Mouse (Mus musculus) hindbrain, embryonic 14.5 days (tissue): ENCODE data around the gene Trim47. TPM values are rescaled to one million over a fixed set of nuclear protein-coding genes. Genes with fewer than 3 reads are reported as not detected.
"Not testable (repeated sequence)": the region's sequence is repeated elsewhere in the genome, so short reads cannot be mapped to it uniquely, and the experiment has no call there.

Experiments used
- ATAC-seq: fragments of 200-750 bp; cut with Nextera tagmentation; 2 replicates; pipeline ENCODE4 v1.8.0; 2017; ENCODE audit warnings: moderate number of reproducible peaks, mild to moderate bottlenecking, moderate TSS enrichment, moderate library complexity; ENCODE audit not compliant: low FRiP score
- DNase-seq: peaks from one replicate; pipeline ENCODE4 v3.0.0-alpha.2; 2015; ENCODE audit warnings: low spot score
- H3K27ac ChIP-seq: fragments of 300-500 bp; sonication (generic); 2 replicates; pipeline ENCODE4 v1.5.1; 2014; ENCODE audit warnings: mild to moderate bottlenecking, moderate library complexity
- H3K27me3 ChIP-seq: fragments of 300-500 bp; sonication (generic); 2 replicates; pipeline ENCODE4 v1.6.1; 2014; ENCODE audit warnings: mild to moderate bottlenecking, low read length, mixed read lengths; ENCODE audit not compliant: control insufficient read depth, insufficient read depth
- H3K36me3 ChIP-seq: fragments of 300-500 bp; sonication (generic); replicated peaks from 2 replicates; pipeline ENCODE4 v1.6.1; 2014; ENCODE audit not compliant: control insufficient read depth, insufficient read depth
- H3K4me1 ChIP-seq: fragments of 300-500 bp; sonication (generic); replicated peaks from 2 replicates; pipeline ENCODE4 v1.6.1; 2014; ENCODE audit warnings: antibody characterized with exemption, low read length, mixed read lengths; ENCODE audit not compliant: control insufficient read depth, insufficient read depth
- H3K4me2 ChIP-seq: fragments of 300-500 bp; sonication (generic); replicated peaks from 2 replicates; pipeline ENCODE4 v1.6.1; 2014; ENCODE audit warnings: mild to moderate bottlenecking, moderate library complexity
- H3K4me3 ChIP-seq: fragments of 300-500 bp; sonication (generic); replicated peaks from 2 replicates; pipeline ENCODE4 v1.5.1; 2014; ENCODE audit warnings: mild to moderate bottlenecking, low read length
- H3K9ac ChIP-seq: fragments of 300-500 bp; sonication (generic); 2 replicates; pipeline ENCODE4 v1.6.1; 2014
- H3K9me3 ChIP-seq: fragments of 300-500 bp; sonication (generic); 2 replicates; pipeline ENCODE4 v1.6.1; 2016; ENCODE audit warnings: low read length; ENCODE audit not compliant: control insufficient read depth
- WGBS: fragments of 180-500 bp; shearing (Covaris S2); extraction: QIAGEN DNeasy Blood & Tissue Kit; methylation state at CpG from one replicate; pipeline ENCODE4 v1.1.7; 2014; 5-methylcytosine and 5-hydroxymethylcytosine counted together
- polyA plus RNA-seq: library from polyadenylated mRNA; unstranded; fragments of >200 nt; fragmentation: Nextera tagmentation; extraction: Ambion mirVana; gene quantifications from 2 replicates; pipeline ENCODE4 v1.2.1, GENCODE M21; 2014

Gene Trim47
- polyA plus RNA-seq, 1 experiment from 2014 or later: 9.4 TPM

DNA sequence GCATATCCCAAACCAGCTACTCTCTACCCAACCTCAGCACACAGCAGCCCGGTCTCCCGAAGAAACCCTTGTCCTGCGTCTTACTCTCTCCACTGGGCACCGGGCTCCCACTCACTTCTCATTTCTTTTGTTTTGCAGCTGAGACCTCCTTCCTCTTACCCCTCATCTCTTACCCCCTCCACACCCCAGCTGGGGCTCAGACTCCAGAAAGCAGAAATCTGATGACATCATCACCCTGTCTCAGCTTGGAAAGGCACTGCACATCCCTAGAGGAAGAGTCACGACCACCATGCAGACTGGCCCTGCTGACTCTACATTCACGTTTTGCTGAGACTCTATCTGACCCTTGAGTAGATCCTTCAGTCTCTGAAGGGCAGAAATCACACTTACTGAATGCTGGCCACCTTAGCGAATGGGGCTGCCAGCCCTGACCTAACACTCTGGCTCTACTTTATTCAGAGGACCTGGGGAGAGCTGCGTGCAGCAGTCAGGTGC, 3.0 kb upstream of the Trim47 start:
- Histone ChIP-seq H3K4me1 (peaks cover 12% of the 10 kb centered on the region), H3K36me3 (peaks cover 32% of the 10 kb centered on the region), H3K4me2 (peak overlapping the region; percentile 84), H3K9me3 (no peaks in the 10 kb centered on the region), H3K27ac (peak overlapping the region; percentile 95), H3K27me3 (no peaks in the 10 kb centered on the region), H3K9ac (peak overlapping the region; percentile 83), H3K4me3 (peak overlapping the region; percentile 61)
- no peak; the same call in 1 of the 2 replicates for ATAC-seq
- DNase-seq: no peak
- WGBS: 26% methylated on average over 8 of the region's 8 CpGs

DNA sequence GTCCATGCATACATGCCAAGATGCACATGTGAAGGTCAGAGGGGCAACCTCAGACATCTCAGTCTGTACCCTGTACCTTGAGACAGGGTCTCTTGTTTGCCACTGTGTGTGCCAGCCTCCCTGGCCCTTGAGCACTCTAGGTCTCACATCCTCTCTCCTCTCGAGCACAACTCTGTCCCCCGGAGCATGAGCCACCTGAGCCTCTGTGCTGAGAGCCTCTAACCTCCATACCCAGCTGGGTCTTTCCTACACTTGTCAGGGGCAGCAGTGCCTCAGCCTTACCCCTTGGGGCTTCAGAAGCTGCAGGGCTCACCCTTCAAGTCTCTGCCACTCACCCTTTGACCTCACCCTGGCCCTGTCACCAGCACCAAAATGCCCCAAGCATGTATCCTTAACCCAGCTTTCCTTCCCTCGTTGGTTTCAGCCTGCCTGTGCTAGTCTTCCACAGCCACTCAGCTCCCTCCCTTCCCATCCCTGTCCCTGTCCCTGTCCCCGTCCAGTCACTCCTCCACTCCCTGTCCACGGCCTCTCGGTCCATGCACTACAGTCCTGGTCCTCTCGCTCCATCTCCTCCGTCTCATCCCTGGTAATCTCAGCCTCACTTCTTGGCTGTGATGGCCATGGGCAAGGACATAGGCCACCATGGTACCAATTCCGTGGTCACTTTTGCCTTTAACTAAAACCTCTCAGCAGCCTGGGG, 2.2 kb upstream of the Trim47 start:
- Histone ChIP-seq H3K4me3 (no peak overlapping the region), H3K4me1 (peaks cover 12% of the 10 kb centered on the region), H3K27ac (no peak overlapping the region), H3K9ac (peak overlapping the region; percentile 83; the same call in 1 of the 2 replicates), H3K36me3 (peaks cover 24% of the 10 kb centered on the region; the same call in 1 of the 2 replicates), H3K4me2 (0 out of 2 replicates have a peak overlapping the region, but pooled peaks have one; percentile 84), H3K27me3 (no peaks in the 10 kb centered on the region), H3K9me3 (no peaks in the 10 kb centered on the region)
- WGBS: 74% methylated on average over 9 of the region's 9 CpGs
- no peak for DNase-seq
- no peak for ATAC-seq

DNA sequence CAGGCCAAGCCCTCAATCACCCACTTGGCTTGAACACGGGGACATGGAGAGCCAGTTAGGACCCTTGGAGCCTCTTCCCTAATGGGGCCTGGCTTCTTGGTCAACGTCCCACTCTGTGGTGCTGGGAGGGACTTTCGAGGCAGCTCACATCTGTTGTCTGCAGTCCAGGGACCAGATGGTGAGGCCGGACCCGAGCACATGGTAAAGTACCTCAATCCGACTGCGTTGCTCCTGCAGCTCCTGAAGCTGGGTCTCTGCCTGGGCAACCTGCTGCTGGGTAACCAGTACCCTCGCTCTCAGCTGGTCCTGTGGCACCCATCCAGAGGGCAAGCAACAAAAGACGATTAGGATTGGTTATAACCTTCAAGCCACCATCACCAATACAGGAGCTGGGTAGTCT, 976 bp upstream of the Trim47 start:
- H3K4me2 ChIP-seq: no peak overlapping the region
- 63% methylated on average over 9 of the region's 9 CpGs for WGBS
- peaks cover 16% of the 10 kb centered on the region; the same call in 1 of the 2 replicates for H3K36me3 ChIP-seq
- no peaks in the 10 kb centered on the region for H3K9me3 ChIP-seq
- no peak overlapping the region for H3K27ac ChIP-seq
- no peaks in the 10 kb centered on the region for H3K27me3 ChIP-seq
- DNase-seq (no peak), ATAC-seq (no peak)
- H3K4me1 ChIP-seq: peaks cover 12% of the 10 kb centered on the region
- no peak overlapping the region for H3K4me3 ChIP-seq
- no peak overlapping the region for H3K9ac ChIP-seq

DNA sequence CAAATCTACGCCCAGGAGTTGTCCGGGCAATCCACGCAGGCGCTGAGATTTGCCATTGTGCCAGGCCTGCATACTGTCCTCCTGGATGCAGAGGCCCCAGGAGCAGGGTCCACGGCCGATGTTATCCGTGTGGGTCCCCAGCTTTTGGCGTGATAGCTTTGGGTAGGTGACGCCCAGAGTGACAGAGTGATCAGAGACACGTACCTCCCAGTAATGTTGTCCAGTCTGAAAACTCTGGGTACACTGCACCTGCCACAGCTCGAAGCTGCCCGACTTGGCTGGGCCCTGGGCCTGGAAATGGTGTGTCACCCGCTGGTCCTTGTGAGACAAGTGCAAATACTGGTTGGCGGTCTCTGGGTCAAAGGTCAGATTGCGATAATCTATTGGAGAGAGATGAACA, 749 bp downstream of the Trim47 start:
- ATAC-seq (no peak), DNase-seq (no peak)
- WGBS: 91% methylated on average over 15 of the region's 15 CpGs
- Histone ChIP-seq H3K36me3 (no peaks in the 10 kb centered on the region), H3K4me2 (no peak overlapping the region), H3K27me3 (no peaks in the 10 kb centered on the region), H3K4me1 (peaks cover 10% of the 10 kb centered on the region), H3K4me3 (no peak overlapping the region), H3K9ac (no peak overlapping the region), H3K27ac (no peak overlapping the region), H3K9me3 (no peaks in the 10 kb centered on the region)

DNA sequence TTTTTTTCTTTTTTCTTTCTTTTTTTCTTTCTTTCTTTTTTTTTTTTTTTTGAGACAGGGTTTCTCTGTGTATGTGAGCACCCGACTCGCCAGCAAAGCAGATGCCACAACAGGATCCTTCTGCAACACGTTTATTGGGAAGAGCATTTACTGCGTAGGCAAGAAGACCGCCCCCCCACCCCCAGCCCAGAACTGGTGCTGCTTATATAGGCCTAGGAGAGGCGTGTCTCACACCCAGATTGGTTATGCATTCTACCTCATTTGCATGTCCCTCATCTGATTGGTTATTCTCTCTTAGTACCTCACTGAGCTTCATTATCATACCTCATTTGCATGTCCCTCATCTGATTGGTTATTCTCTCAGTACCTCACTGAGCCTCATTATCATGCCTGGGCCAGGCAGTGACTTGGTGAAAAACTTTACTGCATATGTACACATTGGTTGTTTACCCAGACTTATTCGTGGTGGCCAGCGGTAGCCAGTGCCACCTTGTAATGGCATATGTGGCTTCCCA, 5.2 kb downstream of the Trim47 start:
- H3K27ac ChIP-seq, DNase-seq, H3K27me3 ChIP-seq, H3K9ac ChIP-seq, ATAC-seq, H3K9me3 ChIP-seq, H3K36me3 ChIP-seq, H3K4me2 ChIP-seq, H3K4me1 ChIP-seq, H3K4me3 ChIP-seq: not testable (repeated sequence)
- WGBS: 92% methylated on average over 8 of the region's 8 CpGs

DNA sequence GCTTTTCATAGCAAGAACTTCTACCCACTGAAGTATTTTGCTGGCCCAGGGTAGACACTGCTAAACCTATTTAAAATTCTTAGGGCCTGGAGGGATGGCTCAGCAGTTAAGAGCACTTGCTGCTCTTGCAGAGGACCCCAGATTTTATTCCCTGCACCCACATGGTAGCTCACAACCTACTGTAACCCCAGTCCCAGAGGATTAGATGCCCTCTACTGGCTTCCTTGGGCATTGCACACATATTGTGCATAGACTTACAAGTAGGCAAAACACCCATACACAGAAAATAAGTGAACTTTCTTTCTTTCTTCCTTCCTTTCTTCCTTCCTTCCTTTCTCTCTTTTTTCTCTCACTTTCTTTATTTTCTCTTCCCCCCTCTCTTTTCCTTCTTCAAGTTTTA, 9.2 kb downstream of the Trim47 start:
- DNase-seq: no peak
- H3K9me3 ChIP-seq: no peaks in the 10 kb centered on the region

DNA sequence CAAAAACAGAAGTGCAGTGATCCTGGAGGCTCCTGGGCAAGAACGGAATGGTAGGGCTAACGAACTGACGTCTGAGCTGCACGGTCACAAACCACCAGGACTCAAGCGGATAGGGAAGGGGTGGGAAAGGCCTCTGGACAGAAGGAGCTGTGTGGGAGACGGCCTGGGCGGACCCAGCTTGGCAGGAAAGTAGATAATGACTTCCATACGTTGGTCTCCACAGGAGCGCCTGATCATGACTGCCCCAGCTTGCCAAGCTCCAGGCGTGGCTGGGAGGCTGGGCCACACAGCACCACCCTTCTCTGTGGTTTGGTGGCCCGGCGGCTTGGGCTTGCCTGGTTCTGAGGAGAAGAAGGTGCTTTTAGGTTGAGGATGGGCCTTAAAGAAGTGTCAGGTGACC, 9.8 kb downstream of the Trim47 start:
- H3K4me2 ChIP-seq: no peak overlapping the region

More for the DNA sequence above, 9.2 kb downstream of the Trim47 start:
- Histone ChIP-seq H3K9ac (no peak overlapping the region), H3K36me3 (no peaks in the 10 kb centered on the region), H3K27me3 (no peaks in the 10 kb centered on the region), H3K4me1 (no peaks in the 10 kb centered on the region), H3K4me3 (no peak overlapping the region), H3K27ac (no peak overlapping the region), H3K4me2 (no peak overlapping the region)
- no peak for ATAC-seq

DNA sequence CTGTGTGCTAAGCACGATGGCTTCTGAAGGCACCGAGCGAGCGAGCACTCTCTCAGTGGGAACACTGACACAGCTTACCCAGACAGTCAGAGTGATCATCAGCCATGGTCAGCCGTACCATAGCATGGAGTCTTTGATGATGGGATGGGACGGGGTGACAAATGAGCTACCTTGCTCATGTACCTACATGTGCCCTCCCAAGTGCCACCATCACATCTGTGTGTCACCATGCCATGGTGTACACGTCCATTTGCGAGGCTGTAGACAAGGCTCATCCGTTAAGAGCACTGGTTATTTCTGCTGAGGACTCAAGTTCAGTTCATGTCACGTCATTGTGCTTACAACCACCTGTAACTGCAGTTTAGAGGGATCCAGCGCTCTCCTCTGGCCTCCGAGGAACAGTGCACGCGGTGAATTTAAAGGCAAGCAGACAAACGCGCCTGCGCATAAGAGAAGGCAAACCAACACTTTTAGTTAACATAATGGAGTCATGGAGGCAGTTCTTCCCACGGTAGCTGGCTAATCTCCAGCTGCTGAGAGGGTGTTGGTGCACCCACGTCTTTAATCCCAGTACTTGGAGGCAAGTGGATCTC, 15.3 kb downstream of the Trim47 start:
- ATAC-seq (no peak), DNase-seq (no peak)
- Histone ChIP-seq H3K4me3 (no peak overlapping the region), H3K4me2 (no peak overlapping the region), H3K9me3 (no peaks in the 10 kb centered on the region), H3K4me1 (peaks cover 21% of the 10 kb centered on the region; the same call in 1 of the 2 replicates), H3K9ac (no peak overlapping the region), H3K27me3 (peaks cover 55% of the 10 kb centered on the region), H3K36me3 (no peaks in the 10 kb centered on the region), H3K27ac (no peak overlapping the region)
- WGBS: 83% methylated on average over 19 of the region's 19 CpGs

More for the DNA sequence above, 9.8 kb downstream of the Trim47 start:
- Histone ChIP-seq H3K36me3 (no peaks in the 10 kb centered on the region), H3K9me3 (no peaks in the 10 kb centered on the region), H3K27ac (no peak overlapping the region), H3K4me1 (no peaks in the 10 kb centered on the region), H3K9ac (no peak overlapping the region), H3K4me3 (no peak overlapping the region), H3K27me3 (0 out of 2 replicates have a peak, but pooled peaks cover 1% of the 10 kb centered on the region)
- no peak for ATAC-seq
- WGBS: 78% methylated on average over 12 of the region's 12 CpGs
- DNase-seq: no peak

DNA sequence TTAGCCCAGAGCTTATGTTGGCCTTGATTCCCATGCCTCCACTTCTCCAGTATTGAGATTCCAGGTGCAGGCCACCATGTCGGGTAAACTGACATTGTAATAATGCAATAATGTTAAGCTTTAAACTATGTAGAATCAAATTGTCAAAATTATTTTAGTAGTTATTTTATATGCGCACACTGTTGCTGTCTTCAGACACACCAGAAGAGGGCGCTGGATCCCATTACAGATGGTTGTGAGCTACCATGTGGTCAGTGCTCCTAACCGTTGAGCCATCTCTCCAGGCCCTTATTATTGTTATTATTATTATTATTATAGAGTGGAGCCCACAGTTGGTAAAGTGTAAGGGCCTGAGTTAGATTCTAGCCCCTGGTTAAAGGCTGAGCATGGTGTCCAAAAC, 15.9 kb downstream of the Trim47 start:
- ATAC-seq: no peak
- WGBS: 79% methylated on average over 4 of the region's 4 CpGs
- Histone ChIP-seq H3K9ac (no peak overlapping the region), H3K9me3 (no peaks in the 10 kb centered on the region), H3K36me3 (no peaks in the 10 kb centered on the region), H3K27me3 (peaks cover 62% of the 10 kb centered on the region), H3K4me3 (no peak overlapping the region), H3K27ac (no peak overlapping the region), H3K4me2 (no peak overlapping the region), H3K4me1 (peaks cover 24% of the 10 kb centered on the region; the same call in 1 of the 2 replicates)
- no peak for DNase-seq
